Mouse (Mus musculus) hindbrain, embryonic 14.5 days (tissue): Measurements from ENCODE around the gene Smlr1. TPM values are rescaled to one million over a fixed set of nuclear protein-coding genes. Genes with fewer than 3 reads are reported as not detected.
A peak's percentile ranks its signal among the peaks of the same experiment; 100 is the strongest.

Experiments
- ATAC-seq: fragments of 200-750 bp; cut with Nextera tagmentation; 2 replicates; pipeline ENCODE4 v1.8.0; 2017; ENCODE audit warnings: moderate number of reproducible peaks, mild to moderate bottlenecking, moderate TSS enrichment, moderate library complexity; ENCODE audit not compliant: low FRiP score
- DNase-seq: peaks from one replicate; pipeline ENCODE4 v3.0.0-alpha.2; 2015; ENCODE audit warnings: low spot score
- H3K27ac ChIP-seq: fragments of 300-500 bp; sonication (generic); 2 replicates; pipeline ENCODE4 v1.5.1; 2014; ENCODE audit warnings: mild to moderate bottlenecking, moderate library complexity
- H3K27me3 ChIP-seq: fragments of 300-500 bp; sonication (generic); 2 replicates; pipeline ENCODE4 v1.6.1; 2014; ENCODE audit warnings: mild to moderate bottlenecking, low read length, mixed read lengths; ENCODE audit not compliant: control insufficient read depth, insufficient read depth
- H3K36me3 ChIP-seq: fragments of 300-500 bp; sonication (generic); replicated peaks from 2 replicates; pipeline ENCODE4 v1.6.1; 2014; ENCODE audit not compliant: control insufficient read depth, insufficient read depth
- H3K4me1 ChIP-seq: fragments of 300-500 bp; sonication (generic); replicated peaks from 2 replicates; pipeline ENCODE4 v1.6.1; 2014; ENCODE audit warnings: antibody characterized with exemption, low read length, mixed read lengths; ENCODE audit not compliant: control insufficient read depth, insufficient read depth
- H3K4me2 ChIP-seq: fragments of 300-500 bp; sonication (generic); replicated peaks from 2 replicates; pipeline ENCODE4 v1.6.1; 2014; ENCODE audit warnings: mild to moderate bottlenecking, moderate library complexity
- H3K4me3 ChIP-seq: fragments of 300-500 bp; sonication (generic); replicated peaks from 2 replicates; pipeline ENCODE4 v1.5.1; 2014; ENCODE audit warnings: mild to moderate bottlenecking, low read length
- H3K9ac ChIP-seq: fragments of 300-500 bp; sonication (generic); 2 replicates; pipeline ENCODE4 v1.6.1; 2014
- H3K9me3 ChIP-seq: fragments of 300-500 bp; sonication (generic); 2 replicates; pipeline ENCODE4 v1.6.1; 2016; ENCODE audit warnings: low read length; ENCODE audit not compliant: control insufficient read depth
- WGBS: fragments of 180-500 bp; shearing (Covaris S2); extraction: QIAGEN DNeasy Blood & Tissue Kit; methylation state at CpG from one replicate; pipeline ENCODE4 v1.1.7; 2014; 5-methylcytosine and 5-hydroxymethylcytosine counted together
- polyA plus RNA-seq: library from polyadenylated mRNA; unstranded; fragments of >200 nt; fragmentation: Nextera tagmentation; extraction: Ambion mirVana; gene quantifications from 2 replicates; pipeline ENCODE4 v1.2.1, GENCODE M21; 2014

Smlr1 gene
- not detected in 2 replicates for polyA plus RNA-seq

DNA sequence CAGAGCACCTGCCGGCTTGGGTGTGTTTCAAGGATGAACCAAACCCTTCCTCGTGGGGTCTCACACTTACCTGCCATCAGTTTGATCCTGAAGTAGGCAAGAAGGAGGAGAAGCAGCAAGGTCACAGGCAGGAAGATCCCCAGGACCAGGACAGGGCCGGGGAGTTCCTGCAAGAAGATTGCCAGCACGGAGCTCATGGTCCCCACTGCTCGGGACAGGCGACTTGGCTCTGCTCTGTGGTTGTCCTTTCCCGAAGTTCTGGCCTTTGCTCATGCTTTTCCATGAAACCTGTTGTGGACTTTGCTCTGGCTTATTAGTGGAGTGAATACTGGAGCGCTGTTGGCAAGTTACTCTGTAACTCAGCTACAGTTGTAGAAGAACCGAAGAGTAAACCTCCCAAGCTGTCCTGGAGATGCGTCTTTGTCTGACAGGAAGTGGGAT lies at the start of gene Smlr1:
TSS of gene Smlr1 (minus strand) at position 377 of the 441 bp plus-strand sequence.
- no peak for DNase-seq
- H3K27me3 ChIP-seq = no peaks in the 10 kb centered on the region
- no peak within 1 kb of the TSS for H3K9ac ChIP-seq
- no peaks in the 10 kb centered on the region for H3K36me3 ChIP-seq
- WGBS = 92% methylated on average over 10 of the region's 10 CpGs
- no peak within 1 kb of the TSS for H3K4me3 ChIP-seq
- H3K9me3 ChIP-seq = no peaks in the 10 kb centered on the region
- H3K27ac ChIP-seq = no peak within 1 kb of the TSS
- no peak within 1 kb of the TSS for H3K4me2 ChIP-seq
- H3K4me1 ChIP-seq = no peaks in the 10 kb centered on the region
- ATAC-seq = no peak

DNA sequence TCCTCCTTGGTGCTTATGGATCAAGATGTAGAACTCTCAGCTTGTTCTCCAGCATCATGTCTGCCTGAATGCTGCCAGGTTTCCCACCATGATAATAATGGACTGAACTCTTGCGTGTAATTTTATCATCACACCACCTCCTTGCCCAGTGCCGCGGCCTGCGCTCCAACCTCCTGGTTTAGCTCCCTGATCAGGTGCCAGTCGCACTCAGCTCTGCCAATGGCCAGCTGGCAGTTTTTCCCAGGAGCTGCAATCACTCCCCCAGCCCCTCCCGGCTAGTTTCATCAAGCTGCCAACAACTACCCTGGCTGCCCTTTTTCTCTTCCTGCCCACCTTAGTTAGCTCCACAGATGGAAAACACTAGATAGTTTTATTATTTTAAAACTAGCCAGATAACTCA lies 48.8 kb upstream of the Smlr1 start:
- no peaks in the 10 kb centered on the region for H3K27me3 ChIP-seq
- H3K4me1 ChIP-seq = no peaks in the 10 kb centered on the region
- H3K36me3 ChIP-seq = no peaks in the 10 kb centered on the region
- H3K27ac ChIP-seq = no peak overlapping the region
- 90% methylated on average over 6 of the region's 6 CpGs for WGBS
- ATAC-seq = no peak
- H3K4me3 ChIP-seq = no peak overlapping the region
- no peak overlapping the region for H3K4me2 ChIP-seq
- H3K9me3 ChIP-seq = no peaks in the 10 kb centered on the region
- DNase-seq = no peak
- H3K9ac ChIP-seq = no peak overlapping the region

DNA sequence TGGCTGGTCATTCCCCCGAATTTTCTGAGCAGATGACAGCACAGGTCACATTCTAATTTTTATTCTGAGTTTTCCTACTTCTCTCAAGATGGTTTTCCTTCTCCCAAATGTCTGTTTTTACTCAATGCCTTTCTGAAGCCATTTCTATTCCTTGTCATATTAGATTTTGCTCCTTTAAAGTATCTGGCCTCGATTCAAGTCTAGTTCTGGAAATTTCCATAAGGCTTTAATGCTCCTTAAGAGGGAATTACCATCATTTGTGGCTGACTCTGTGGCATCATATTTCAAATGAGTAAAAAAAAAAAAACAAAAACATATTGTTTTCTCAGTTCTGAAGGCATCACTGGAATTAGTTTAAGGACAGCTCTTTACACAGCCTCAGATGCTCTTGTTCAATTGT lies 44.0 kb upstream of the Smlr1 start:
- DNase-seq (no peak), ATAC-seq (no peak)
- Histone ChIP-seq H3K27me3 (no peaks in the 10 kb centered on the region), H3K9ac (no peak overlapping the region), H3K36me3 (no peaks in the 10 kb centered on the region), H3K9me3 (no peaks in the 10 kb centered on the region), H3K4me2 (no peak overlapping the region), H3K4me3 (no peak overlapping the region), H3K4me1 (no peaks in the 10 kb centered on the region), H3K27ac (no peak overlapping the region)
- 79% methylated on average over 2 of the region's 2 CpGs for WGBS

DNA sequence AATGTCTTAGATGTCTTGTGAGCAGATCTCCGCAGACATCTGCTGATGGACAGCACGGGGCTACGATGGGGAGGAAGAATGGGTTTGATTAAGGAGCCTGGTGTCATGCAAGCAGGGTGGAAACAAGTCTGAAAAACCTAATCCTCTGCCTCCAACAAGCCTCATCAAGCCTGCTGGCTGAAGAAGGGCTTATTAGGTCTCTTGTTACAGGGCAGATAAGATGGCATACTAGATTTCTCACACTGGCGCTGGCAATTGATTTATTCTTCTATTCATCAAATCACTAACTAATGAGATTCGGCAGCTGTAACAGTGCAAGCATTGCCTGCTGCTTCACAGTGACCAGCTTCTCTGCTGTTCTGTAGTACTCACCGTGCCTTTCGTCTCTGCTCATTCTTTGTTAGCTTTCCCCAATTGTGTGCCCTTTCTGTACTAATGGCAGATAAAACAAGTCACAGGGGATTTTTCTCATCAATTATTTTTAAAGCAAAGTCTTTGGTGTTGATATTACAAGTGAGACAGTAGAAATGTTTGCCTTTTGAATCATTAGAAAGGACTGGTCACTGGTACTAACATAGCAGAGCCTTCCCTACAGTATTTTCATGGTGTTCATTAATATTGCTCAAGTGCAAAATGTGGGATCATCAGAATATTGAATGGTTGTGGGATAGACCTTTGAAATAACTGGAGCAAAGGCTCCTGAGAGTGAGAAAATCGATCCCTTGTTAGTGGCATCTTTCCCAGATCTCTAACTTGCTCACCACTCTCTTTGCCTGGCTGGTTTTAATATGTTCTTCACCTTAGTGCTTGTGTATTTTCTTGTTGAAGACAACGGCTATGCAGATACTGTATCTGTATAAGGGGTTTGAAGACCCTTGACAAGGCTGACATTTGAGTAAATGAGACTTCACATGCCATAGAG lies 35.5 kb upstream of the Smlr1 start:
- H3K9ac ChIP-seq = peak overlapping the region; percentile 6; the same call in 1 of the 2 replicates
- H3K36me3 ChIP-seq = no peaks in the 10 kb centered on the region
- no peak overlapping the region for H3K4me3 ChIP-seq
- DNase-seq (peak; percentile 49), ATAC-seq (peak; percentile 70)
- peaks cover 9% of the 10 kb centered on the region; the same call in 1 of the 2 replicates for H3K4me1 ChIP-seq
- 29% methylated on average over 9 of the region's 9 CpGs for WGBS
- H3K27ac ChIP-seq = peak overlapping the region; percentile 52; the same call in 1 of the 2 replicates
- H3K27me3 ChIP-seq = no peaks in the 10 kb centered on the region
- H3K9me3 ChIP-seq = no peaks in the 10 kb centered on the region
- H3K4me2 ChIP-seq = peak overlapping the region; percentile 15

DNA sequence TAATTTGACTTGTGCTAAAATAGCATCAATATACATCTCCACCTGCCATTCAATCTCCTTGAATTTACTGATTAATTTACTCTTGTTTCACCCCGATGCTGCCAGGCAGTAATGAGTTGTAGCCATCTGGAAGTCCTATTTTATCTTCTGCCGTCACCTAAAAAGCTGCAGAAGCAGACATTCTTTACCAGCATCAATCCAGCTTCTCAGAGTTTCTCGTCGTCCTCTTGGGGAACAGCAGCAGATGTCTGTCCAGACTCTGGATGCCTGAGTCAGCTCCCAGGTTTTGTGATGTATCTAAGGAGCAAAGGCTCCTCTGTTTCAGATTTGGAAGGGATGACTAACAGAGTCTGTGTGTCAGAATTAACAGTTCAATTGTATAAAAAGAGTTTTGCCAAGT lies 16.9 kb upstream of the Smlr1 start:
- DNase-seq = no peak
- H3K4me2 ChIP-seq = no peak overlapping the region
- no peaks in the 10 kb centered on the region for H3K9me3 ChIP-seq
- 62% methylated on average over 4 of the region's 4 CpGs for WGBS
- H3K27me3 ChIP-seq = no peaks in the 10 kb centered on the region
- no peaks in the 10 kb centered on the region for H3K4me1 ChIP-seq
- no peak overlapping the region for H3K27ac ChIP-seq
- H3K9ac ChIP-seq = no peak overlapping the region
- ATAC-seq = no peak
- no peak overlapping the region for H3K4me3 ChIP-seq
- H3K36me3 ChIP-seq = no peaks in the 10 kb centered on the region

DNA sequence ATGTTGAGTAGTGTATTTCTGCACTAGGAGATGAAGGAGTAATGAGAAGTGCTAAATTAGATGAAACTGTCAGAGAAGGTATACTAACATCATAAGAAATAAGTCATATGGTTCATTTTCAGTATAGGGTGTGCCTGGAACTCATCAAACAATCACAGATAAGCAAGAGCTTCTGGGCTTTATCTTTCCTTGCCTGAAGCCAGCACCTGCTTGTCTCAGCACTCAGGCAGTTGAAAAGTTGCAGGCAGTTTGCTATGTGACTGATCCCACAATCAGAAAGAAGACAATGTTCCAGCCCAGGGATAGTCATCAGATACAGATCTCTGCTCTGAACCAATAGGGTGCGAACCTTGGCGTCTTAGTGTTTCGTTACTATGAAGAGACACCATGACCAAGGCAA lies 5.0 kb upstream of the Smlr1 start:
- Histone ChIP-seq H3K27ac (no peak overlapping the region), H3K36me3 (no peaks in the 10 kb centered on the region), H3K4me2 (no peak overlapping the region), H3K9me3 (no peaks in the 10 kb centered on the region), H3K4me1 (no peaks in the 10 kb centered on the region), H3K4me3 (no peak overlapping the region), H3K27me3 (no peaks in the 10 kb centered on the region), H3K9ac (no peak overlapping the region)
- 97% methylated on average over 3 of the region's 3 CpGs for WGBS
- ATAC-seq (no peak), DNase-seq (no peak)

DNA sequence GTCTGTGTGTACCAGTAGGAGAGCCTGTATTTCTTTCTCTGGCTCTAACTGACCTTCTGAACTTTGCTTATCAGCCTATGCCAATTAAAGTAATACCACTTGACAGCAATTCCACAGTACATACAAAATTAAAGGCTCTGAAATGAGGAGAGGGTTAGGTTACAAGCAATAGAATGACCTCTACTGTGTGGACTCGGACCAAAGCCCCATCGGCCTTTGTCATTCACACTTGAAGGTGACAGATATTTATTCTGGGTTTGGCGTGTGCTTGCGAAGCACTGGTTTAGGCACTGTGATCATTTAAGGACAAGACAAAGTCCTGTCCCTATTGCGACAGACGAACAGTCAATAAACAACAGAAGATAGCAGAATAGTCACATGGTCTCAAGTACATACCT lies 3.7 kb upstream of the Smlr1 start:
- Histone ChIP-seq H3K4me2 (no peak overlapping the region), H3K9me3 (no peaks in the 10 kb centered on the region), H3K36me3 (no peaks in the 10 kb centered on the region), H3K9ac (no peak overlapping the region), H3K27me3 (no peaks in the 10 kb centered on the region), H3K27ac (no peak overlapping the region), H3K4me3 (no peak overlapping the region), H3K4me1 (no peaks in the 10 kb centered on the region)
- WGBS = 86% methylated on average over 6 of the region's 6 CpGs
- DNase-seq (no peak), ATAC-seq (no peak)

DNA sequence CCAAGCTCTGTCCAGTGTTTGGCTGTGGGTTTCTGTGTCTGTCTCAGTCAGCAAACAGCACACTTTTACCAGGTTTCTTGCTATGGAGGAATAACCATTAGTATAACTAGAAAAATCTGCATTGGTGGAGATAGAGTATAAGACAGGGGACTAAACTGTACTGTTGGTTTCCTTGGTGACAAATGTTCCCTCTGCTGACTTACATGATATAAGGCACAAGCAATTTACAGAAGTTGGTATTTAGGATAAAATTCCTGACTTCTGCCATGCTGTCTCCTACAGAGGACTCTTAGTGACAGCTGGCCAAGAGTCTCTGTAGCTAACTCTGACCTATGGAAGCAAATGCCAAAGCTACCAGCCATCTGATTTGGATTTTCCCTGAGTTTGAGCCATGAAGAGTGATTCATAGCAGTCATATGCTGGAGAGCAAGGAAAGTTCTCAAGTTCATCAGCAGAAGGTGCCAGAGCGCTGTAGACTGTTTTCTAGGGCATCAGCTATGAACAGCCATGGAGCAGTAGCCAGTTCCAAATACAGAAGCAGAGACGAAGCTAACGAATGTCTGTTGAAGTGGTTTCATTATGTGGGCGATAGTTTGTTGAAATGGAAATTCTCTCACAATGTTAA lies 3.2 kb upstream of the Smlr1 start:
- Histone ChIP-seq H3K4me3 (no peak overlapping the region), H3K9me3 (no peaks in the 10 kb centered on the region), H3K27me3 (no peaks in the 10 kb centered on the region), H3K36me3 (no peaks in the 10 kb centered on the region), H3K4me1 (no peaks in the 10 kb centered on the region), H3K27ac (no peak overlapping the region), H3K4me2 (no peak overlapping the region), H3K9ac (no peak overlapping the region)
- DNase-seq = no peak
- WGBS = 83% methylated on average over 4 of the region's 4 CpGs
- no peak for ATAC-seq

DNA sequence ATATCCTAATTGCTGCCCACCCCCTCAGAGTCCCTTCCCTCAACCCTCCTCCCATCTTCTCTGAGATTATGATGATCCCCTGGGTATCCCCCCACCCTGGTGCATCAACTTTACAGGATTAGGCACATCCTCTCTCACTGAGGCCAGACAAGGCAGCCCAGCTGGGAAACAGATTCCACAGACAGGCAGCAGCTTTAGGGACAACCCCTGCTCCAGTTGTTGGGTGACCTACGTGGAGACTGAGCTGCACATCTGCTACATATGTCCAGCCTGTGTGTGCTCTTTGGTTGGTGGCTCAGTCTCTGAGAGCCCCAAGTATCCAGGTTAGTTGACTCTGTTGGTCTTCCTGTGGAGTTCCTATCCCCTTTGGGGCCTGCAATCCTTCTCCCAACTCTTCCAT lies 2.7 kb upstream of the Smlr1 start:
- no peak overlapping the region for H3K4me2 ChIP-seq
- no peak overlapping the region for H3K9ac ChIP-seq
- no peaks in the 10 kb centered on the region for H3K36me3 ChIP-seq
- ATAC-seq (no peak), DNase-seq (no peak)
- H3K9me3 ChIP-seq = no peaks in the 10 kb centered on the region
- WGBS = 79% methylated on average over 1 of the region's 1 CpGs
- H3K27ac ChIP-seq = no peak overlapping the region
- H3K4me1 ChIP-seq = no peaks in the 10 kb centered on the region
- no peak overlapping the region for H3K4me3 ChIP-seq
- H3K27me3 ChIP-seq = no peaks in the 10 kb centered on the region
